Mouse (Mus musculus): ENCODE measurements around the gene Iqschfp. TPM values are rescaled to one million over a fixed set of nuclear protein-coding genes. Genes with fewer than 3 reads are reported as not detected.

The Iqschfp gene
- polyA plus RNA-seq, 1 experiment, result not detected

DNA sequence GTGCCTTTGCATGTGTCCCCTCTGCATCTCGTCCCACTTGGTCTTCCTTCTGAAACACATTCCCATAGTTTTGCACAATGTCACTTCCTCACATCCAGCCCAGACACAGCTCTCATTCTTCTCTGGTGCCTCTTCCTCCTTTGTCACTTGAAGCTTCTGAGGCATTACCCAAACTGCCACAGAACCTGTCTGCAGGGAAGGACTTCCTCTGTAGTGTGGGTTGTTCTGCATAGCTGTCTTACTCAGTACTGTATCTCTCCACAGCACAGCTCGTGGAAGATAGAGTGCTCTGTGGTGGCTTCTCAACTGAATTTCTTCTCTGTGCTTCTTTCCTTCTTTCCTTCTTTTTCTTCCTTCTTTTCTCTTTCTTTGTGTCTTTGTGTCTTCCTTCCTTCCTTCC is 33.4 kb downstream of the Iqschfp start:
- H3K4me3 ChIP-seq (ENCODE audit: insufficient read depth, low read depth, low read length), result no peak overlapping the region
- H3K27ac ChIP-seq (replicated peaks; ENCODE audit: low read depth, low read length), result no peak overlapping the region
- no peaks in the 10 kb centered on the region for H3K4me1 ChIP-seq (ENCODE audit: control insufficient read depth, insufficient read depth, insufficient read length, low read length)

DNA sequence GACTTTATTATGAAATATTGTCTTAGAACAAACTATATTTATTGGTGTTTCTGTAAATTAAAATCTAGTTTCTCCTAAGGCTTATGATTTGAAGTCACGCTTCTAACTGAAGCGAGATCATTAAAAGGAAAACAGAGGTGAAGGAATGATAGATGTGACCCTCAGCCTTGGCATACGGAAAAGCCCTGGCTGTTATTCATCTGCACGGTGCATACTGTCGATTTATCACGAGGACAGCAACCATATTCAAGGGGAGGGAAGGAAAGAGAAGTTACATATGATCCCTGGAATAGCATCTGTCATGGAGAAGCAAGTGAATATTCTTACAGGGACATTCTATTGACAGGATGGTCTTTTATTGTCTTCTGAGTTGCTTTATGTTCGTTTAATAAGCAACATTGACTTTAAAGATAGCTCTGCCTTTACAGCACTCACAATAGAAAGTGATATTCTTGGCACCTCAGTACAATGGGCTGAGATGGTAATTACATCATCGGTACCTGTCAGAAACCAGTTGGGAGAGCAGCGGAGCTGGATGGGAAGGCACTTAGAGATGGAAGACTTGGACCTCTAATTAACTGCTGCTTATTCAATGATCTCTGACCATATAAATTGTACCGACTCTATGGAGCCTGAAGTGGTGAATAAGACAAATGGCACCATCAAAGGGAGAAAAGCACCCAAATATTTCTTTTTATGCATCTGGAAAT is 38.5 kb downstream of the Iqschfp start:
- no peaks in the 10 kb centered on the region for H3K4me1 ChIP-seq (ENCODE audit: control insufficient read depth, insufficient read depth, insufficient read length, low read length)

DNA sequence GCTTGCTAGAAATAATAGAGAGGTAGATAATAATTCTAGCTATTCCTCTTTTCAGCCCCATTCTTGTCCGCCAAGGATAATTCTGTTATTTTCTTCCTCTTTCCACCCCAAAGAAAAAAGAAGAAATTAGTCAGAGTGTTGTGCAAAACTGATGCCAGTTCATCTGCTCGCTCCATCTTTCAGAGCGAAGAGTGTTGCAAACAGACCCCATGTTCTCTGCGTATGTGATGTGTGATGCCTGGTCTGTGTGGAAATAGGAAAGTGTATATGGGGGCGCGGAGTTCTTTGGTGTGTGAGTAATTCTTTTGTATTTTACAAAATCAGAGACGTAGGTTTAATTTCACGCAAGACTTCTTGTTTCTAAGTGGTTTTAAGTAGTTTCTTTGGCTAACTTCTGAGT is 39.1 kb downstream of the Iqschfp start:
- H3K4me3 ChIP-seq (ENCODE audit: insufficient read depth, low read depth, low read length), result no peak overlapping the region
- H3K27ac ChIP-seq (replicated peaks; ENCODE audit: low read depth, low read length), result no peak overlapping the region
- H3K4me1 ChIP-seq (ENCODE audit: control insufficient read depth, insufficient read depth, insufficient read length, low read length), result no peaks in the 10 kb centered on the region

More for the DNA sequence above, 38.5 kb downstream of the Iqschfp start:
- Histone ChIP-seq H3K4me3 (ENCODE audit: insufficient read depth, low read depth, low read length) (no peak overlapping the region), H3K27ac (replicated peaks; ENCODE audit: low read depth, low read length) (no peak overlapping the region)

DNA sequence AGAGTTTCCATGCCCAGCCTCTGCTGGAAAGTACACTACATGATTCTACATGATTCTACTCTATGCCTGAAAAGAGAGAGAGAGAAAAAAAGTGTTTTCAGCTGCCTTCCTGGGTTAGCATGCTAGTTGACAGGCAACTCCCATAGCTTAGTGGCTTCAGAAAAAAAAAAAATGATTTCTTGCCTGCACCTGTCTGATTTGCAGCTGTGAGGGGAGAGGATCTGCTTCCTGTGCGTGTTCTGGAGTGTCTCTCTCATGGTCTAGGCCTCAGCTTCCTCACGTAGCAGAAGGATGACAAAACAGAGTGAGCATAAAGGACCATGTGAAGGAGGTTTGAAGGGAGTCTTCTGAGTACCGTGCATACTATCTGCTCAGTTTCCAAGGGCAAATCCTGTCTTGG is 39.9 kb downstream of the Iqschfp start:
- Histone ChIP-seq H3K27ac (replicated peaks; ENCODE audit: low read depth, low read length) (no peak overlapping the region), H3K4me1 (ENCODE audit: control insufficient read depth, insufficient read depth, insufficient read length, low read length) (no peaks in the 10 kb centered on the region), H3K4me3 (ENCODE audit: insufficient read depth, low read depth, low read length) (no peak overlapping the region)

DNA sequence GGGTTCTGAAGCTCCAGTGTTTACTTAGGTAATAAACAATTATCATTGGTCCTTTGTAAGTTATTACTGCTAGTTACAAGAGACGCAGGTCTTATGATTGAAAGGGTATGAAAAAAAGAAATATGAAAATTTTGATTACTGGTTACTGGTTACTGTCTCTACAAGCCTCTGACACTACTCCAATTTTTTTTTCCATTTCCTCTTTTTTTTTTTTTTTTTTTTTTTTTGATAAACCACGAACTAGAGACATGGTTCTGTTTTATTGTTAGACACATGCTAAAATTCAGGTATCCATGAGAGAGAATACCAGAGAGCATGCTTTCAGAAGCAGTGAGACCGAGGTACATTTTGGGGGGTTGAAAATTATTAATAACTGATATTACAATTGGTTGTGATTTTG is 43.8 kb downstream of the Iqschfp start:
- H3K4me3 ChIP-seq (ENCODE audit: insufficient read depth, low read depth, low read length), result no peak overlapping the region
- H3K27ac ChIP-seq (replicated peaks; ENCODE audit: low read depth, low read length), result no peak overlapping the region
- no peaks in the 10 kb centered on the region for H3K4me1 ChIP-seq (ENCODE audit: control insufficient read depth, insufficient read depth, insufficient read length, low read length)

DNA sequence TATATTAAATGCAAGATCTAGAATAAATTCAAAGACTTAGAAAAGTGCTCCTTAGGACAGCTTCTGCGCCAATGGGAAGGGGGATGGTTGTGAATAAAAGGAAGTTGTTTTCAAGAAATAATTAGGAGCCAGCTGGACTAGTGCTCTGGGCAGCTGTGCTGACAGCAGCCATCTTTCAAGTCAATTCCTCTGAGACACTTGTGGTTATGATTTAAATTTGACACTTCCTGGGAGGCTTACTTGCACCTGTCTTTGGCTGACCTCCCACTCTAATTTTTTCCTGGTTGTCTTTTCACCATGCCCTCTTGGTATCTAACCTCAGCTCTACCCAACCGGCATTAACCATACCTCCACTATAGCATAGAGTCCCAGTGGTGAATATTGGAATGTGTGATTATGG is 55.0 kb downstream of the Iqschfp start:
- H3K4me3 ChIP-seq (ENCODE audit: insufficient read depth, low read depth, low read length), result no peak overlapping the region
- H3K27ac ChIP-seq (replicated peaks; ENCODE audit: low read depth, low read length), result no peak overlapping the region
- no peaks in the 10 kb centered on the region for H3K4me1 ChIP-seq (ENCODE audit: control insufficient read depth, insufficient read depth, insufficient read length, low read length)

DNA sequence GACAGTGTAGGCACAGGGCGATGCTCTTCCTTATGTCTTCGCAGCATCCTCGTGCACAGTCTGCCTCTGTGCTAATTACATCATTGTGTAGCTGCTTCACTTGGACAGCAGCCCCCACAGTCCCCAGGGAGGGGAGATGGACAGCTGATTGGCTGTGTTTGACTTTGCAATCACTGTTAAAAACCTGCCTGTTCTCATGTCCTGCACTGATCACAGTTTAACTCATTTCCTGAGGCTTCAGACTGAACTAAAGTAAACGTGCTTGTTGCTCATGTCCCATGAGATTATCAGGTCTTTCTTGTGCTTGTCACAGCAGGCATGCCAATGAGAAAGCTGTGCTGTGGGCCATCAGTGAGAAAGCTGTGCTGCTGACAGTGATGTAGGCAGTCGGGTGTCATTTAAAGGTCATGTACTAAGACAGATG is 60.5 kb downstream of the Iqschfp start:
- H3K27ac ChIP-seq (replicated peaks; ENCODE audit: low read depth, low read length), result no peak overlapping the region
- H3K4me3 ChIP-seq (ENCODE audit: insufficient read depth, low read depth, low read length), result no peak overlapping the region
- H3K4me1 ChIP-seq (ENCODE audit: control insufficient read depth, insufficient read depth, insufficient read length, low read length), result no peaks in the 10 kb centered on the region

DNA sequence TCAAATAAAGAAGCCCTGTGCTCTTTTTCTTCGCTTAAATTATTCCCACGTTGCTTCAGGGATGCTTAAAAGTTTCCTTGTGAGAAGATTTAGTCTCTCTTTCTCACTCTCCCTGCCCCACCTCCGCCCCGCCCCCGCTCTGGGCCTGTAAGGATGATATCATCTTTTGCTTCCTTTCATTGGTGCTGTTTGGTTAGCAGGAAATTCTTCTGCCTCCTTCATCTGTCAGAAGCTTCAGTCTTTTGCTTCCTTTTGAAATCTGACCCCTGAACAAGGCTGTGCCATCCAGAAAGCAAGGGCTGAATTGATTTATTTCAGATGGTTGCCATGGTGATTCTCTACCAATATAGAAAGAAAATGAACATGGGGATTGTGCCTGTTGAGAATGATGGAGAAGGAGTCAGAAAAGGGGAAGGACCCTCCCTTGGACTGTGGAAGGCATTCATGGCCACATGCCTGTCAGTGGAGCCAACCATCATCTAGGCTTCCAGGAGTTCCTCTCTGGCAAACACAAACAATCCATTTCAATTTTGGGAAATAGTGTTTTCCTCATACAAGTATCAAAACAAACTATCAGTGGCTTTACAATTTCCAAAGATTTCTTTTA is 62.5 kb downstream of the Iqschfp start:
- no peak overlapping the region for H3K4me3 ChIP-seq (ENCODE audit: insufficient read depth, low read depth, low read length)
- H3K27ac ChIP-seq (replicated peaks; ENCODE audit: low read depth, low read length), result no peak overlapping the region
- H3K4me1 ChIP-seq (ENCODE audit: control insufficient read depth, insufficient read depth, insufficient read length, low read length), result no peaks in the 10 kb centered on the region

DNA sequence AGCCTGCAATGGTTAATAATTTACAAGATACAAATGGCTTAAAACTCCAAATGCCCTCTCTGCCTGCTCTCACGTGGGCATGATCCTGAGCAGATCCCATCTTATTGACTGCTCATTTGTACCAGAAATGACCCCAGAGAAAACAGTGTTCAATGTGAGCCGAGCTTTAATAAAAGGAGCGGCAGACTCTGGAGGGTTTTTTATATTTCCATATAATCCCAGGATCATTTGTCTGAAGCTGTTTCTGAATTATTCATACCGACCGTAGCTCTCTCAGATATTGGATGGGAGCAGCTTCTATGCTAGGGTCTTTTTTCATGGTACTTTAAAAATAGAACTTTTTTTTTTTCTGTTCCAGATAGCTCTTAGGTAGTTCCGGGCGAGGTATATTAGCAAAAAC is 67.6 kb downstream of the Iqschfp start:
- no peak overlapping the region for H3K27ac ChIP-seq (replicated peaks; ENCODE audit: low read depth, low read length)
- no peak overlapping the region for H3K4me3 ChIP-seq (ENCODE audit: insufficient read depth, low read depth, low read length)
- H3K4me1 ChIP-seq (ENCODE audit: control insufficient read depth, insufficient read depth, insufficient read length, low read length), result no peaks in the 10 kb centered on the region

DNA sequence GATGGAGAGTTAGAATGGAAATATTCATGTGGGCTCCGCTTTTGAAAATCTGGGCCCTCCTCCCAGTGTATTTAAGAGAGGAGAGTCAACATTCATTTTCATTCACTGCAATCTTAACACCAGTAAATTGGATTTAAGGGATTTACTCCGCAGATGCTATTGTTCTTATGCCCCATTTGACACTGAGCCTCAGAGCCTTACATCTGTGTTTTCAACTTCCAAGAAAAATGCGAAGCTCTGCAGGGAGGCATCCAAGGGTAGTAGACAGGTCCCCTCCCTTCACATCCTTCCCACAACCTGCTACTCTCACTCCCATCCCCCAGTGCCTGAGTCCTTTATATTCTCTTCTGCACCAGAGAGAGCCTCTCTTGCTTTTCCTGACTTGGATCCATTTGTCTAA is 68.1 kb downstream of the Iqschfp start:
- Histone ChIP-seq H3K4me1 (ENCODE audit: control insufficient read depth, insufficient read depth, insufficient read length, low read length) (no peaks in the 10 kb centered on the region), H3K27ac (replicated peaks; ENCODE audit: low read depth, low read length) (no peak overlapping the region), H3K4me3 (ENCODE audit: insufficient read depth, low read depth, low read length) (no peak overlapping the region)

DNA sequence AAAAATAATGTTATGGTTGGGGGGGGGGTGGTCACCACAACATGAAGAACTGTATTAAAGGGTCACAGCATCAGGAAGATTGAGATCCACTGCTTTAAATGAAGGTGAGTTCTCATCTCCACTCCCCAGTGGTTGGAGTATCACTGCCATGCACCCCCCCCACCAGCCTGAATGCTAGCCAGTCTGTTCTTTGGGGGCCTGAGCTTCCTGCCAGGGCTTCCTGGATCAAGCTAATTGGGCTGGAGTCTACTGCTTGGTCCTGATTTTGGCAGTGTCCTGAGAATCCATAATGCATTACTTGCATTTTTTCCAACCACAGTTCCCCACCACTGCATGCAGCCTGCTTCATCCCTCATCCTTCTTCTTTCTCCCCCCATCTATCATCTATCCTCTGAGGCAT is 68.7 kb downstream of the Iqschfp start:
- Histone ChIP-seq H3K4me1 (ENCODE audit: control insufficient read depth, insufficient read depth, insufficient read length, low read length) (no peaks in the 10 kb centered on the region), H3K4me3 (ENCODE audit: insufficient read depth, low read depth, low read length) (no peak overlapping the region), H3K27ac (replicated peaks; ENCODE audit: low read depth, low read length) (no peak overlapping the region)

DNA sequence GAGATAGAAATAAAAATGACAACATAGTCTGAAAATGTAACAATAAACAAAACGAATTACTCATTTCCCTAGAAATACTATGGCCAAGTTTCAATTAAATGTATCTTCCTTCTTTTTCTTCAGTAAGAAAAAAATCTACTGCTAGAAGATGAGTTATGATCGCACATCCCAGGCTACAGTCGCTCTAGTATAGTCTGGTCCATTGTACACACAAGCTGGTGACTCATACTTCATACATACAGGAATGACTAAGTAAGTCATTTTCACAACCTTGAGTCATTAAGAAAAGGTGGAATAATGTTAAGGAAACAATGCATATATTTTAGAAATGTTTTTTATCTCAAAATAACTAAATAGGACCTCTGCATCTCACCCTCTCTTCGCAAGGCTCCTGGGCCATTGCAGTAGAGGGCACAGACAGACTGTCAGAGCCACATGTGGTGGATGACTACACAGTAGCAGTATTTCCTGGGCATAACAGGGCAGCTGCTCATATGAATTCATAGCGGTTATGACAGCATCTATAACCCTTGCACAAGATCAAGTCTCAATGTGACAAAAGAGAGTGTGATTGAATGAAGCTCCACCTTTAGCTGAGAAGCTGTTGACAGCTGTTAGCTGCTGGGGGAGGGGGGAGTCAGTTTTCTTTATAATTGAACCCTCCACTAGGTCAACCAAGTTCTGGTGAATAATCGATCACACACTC is 70.1 kb downstream of the Iqschfp start:
- Histone ChIP-seq H3K4me1 (ENCODE audit: control insufficient read depth, insufficient read depth, insufficient read length, low read length) (no peaks in the 10 kb centered on the region), H3K27ac (replicated peaks; ENCODE audit: low read depth, low read length) (no peak overlapping the region), H3K4me3 (ENCODE audit: insufficient read depth, low read depth, low read length) (no peak overlapping the region)

DNA sequence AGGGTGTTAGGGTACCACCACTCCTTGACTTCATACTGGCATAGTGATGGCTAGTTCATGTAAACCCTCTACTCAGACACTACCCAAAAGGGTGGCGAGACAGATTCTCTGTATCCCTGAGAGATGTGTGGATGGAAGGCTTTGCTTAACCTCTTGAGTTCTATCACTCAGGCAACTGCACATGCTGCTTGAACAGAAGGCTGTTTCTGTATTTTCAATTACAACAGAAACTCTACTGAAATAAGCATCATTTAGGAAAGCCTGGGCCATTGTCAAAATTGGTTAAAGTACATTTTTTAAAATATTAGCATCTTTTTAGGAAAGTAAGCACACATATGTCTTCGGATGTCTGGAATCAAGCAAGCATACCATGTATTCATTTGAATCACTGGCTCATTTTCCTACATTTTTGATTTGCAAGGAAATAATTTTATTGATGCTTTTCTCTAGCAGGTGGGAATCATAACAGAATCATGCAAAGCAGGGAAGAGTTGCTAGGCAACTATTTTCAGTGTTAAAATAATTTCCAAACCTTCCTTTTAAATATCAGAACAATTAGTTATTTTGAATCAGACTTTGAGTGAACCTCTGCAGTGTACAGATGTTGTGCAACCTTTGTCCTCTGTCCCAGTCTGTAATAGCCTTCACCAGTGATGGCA is 82.4 kb downstream of the Iqschfp start:
- Histone ChIP-seq H3K27ac (replicated peaks; ENCODE audit: low read depth, low read length) (no peak overlapping the region), H3K4me3 (ENCODE audit: insufficient read depth, low read depth, low read length) (no peak overlapping the region), H3K4me1 (ENCODE audit: control insufficient read depth, insufficient read depth, insufficient read length, low read length) (no peaks in the 10 kb centered on the region)

DNA sequence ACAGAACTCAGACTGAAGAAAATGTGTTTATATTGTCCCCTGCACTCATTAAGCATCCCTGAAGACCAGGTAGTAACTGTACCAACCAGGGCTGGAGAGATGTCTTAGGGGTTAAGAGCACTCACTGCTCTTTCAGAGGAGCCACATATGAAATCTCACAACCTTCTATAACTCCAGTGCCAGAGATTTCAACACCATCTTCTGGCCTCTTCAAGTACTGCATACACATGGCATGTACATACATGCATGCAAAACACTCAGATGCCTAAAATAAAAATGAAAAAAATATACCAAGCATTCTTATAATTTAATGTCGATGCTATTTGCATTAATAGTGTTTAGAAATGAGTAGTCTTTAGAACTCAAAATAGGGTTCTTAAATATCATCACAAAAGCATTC is 88.0 kb downstream of the Iqschfp start:
- no peaks in the 10 kb centered on the region for H3K4me1 ChIP-seq (ENCODE audit: control insufficient read depth, insufficient read depth, insufficient read length, low read length)
- H3K4me3 ChIP-seq (ENCODE audit: insufficient read depth, low read depth, low read length), result no peak overlapping the region

DNA sequence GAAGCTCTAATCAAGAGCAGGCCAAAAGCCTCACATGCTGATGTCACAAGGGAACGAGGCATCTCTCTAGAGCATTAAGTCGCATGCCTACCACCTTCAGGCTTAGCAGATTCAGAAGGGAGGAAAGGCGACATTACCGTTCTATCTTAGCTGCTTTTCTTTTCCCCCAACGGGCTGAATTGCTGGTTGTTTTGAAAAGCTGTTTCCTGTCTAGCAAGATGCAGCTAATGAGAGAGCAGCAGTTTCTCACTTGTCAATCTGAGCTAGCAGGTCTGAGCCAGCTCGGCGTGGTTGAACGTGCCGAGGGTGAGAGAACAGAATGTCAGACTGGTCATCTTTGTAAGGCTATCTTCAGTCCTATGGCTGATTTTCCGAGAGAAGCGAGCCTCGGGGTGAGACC is 91.3 kb downstream of the Iqschfp start:
- Histone ChIP-seq H3K27ac (replicated peaks; ENCODE audit: low read depth, low read length) (no peak overlapping the region), H3K4me1 (ENCODE audit: control insufficient read depth, insufficient read depth, insufficient read length, low read length) (no peaks in the 10 kb centered on the region), H3K4me3 (ENCODE audit: insufficient read depth, low read depth, low read length) (no peak overlapping the region)

More for the DNA sequence above, 88.0 kb downstream of the Iqschfp start:
- no peak overlapping the region for H3K27ac ChIP-seq (replicated peaks; ENCODE audit: low read depth, low read length)

Measured in brown adipose tissue, adult 24 weeks (tissue).